Mouse (Mus musculus) brain, adult 2 months (tissue): ENCODE measurements around the gene Sec14l2.

Experiments
- DNase-seq: peaks from one replicate; pipeline ENCODE4 v3.0.0; 2011; ENCODE audit warnings: low read depth, low spot score

Gene Sec14l2

GRCm38 (mm10) chr11:4122742-4123579, at the start of gene Sec14l2:
Sec14l2 (minus strand) TSS chr11:4123415.
- DNase-seq = no peak

- DNase-seq = no peak
Measured at GRCm38 (mm10) chr11:4166467-4167090, 43.4 kb upstream of the Sec14l2 start.

- no peak for DNase-seq
Measured at GRCm38 (mm10) chr11:4164701-4165100, 41.5 kb upstream of the Sec14l2 start.

- no peak for DNase-seq
Measured at GRCm38 (mm10) chr11:4160758-4161480, 37.7 kb upstream of the Sec14l2 start.

GRCm38 (mm10) chr11:4159808-4160708, 36.8 kb upstream of the Sec14l2 start, which contains the start of the genes Ccdc157 and Sf3a1:
Ccdc157 (minus strand) TSS chr11:4160293.
Sf3a1 (plus strand) TSS chr11:4160350.
- peak; percentile 97 for DNase-seq

- DNase-seq = no peak
Measured at GRCm38 (mm10) chr11:4158676-4159075, 35.5 kb upstream of the Sec14l2 start.

- peak; percentile 51 for DNase-seq
Measured at GRCm38 (mm10) chr11:4155641-4156040, 32.4 kb upstream of the Sec14l2 start.

GRCm38 (mm10) chr11:4153694-4154093, 30.5 kb upstream of the Sec14l2 start:
- DNase-seq = no peak

GRCm38 (mm10) chr11:4149886-4150285, 26.7 kb upstream of the Sec14l2 start:
- DNase-seq = no peak

- no peak for DNase-seq
Measured at GRCm38 (mm10) chr11:4148536-4149156, 25.4 kb upstream of the Sec14l2 start.

- DNase-seq = no peak
Measured at GRCm38 (mm10) chr11:4148120-4148519, 24.9 kb upstream of the Sec14l2 start.

- no peak for DNase-seq
Measured at GRCm38 (mm10) chr11:4147098-4147497, 23.9 kb upstream of the Sec14l2 start.

- DNase-seq = no peak
Measured at GRCm38 (mm10) chr11:4146381-4146780, 23.2 kb upstream of the Sec14l2 start.

- no peak for DNase-seq
Measured at GRCm38 (mm10) chr11:4143281-4144062, 20.3 kb upstream of the Sec14l2 start.

- peak; percentile 36 for DNase-seq
Measured at GRCm38 (mm10) chr11:4142352-4142751, 19.1 kb upstream of the Sec14l2 start.

- DNase-seq = no peak
Measured at GRCm38 (mm10) chr11:4141505-4141904, 18.3 kb upstream of the Sec14l2 start.

- no peak for DNase-seq
Measured at GRCm38 (mm10) chr11:4138964-4139363, 15.7 kb upstream of the Sec14l2 start.

- peak; percentile 97 for DNase-seq
Measured at GRCm38 (mm10) chr11:4134986-4135935, 12.0 kb upstream of the Sec14l2 start, which contains the start of gene Rnf215. Rnf215 (plus strand) TSS chr11:4135202.

GRCm38 (mm10) chr11:4134400-4134799, 11.2 kb upstream of the Sec14l2 start:
- DNase-seq = no peak
